Mouse (Mus musculus): ENCODE data around the gene Nckap1l.

- TF ChIP-seq MAX (IDR thresholded peaks at IDR 0.05; ENCODE audit: low read depth), result no peak
- no peak for TF ChIP-seq CEBPB (IDR thresholded peaks at IDR 0.05; ENCODE audit: insufficient read depth, poor library complexity, severe bottlenecking)
- no peak for TF ChIP-seq E2F4 (IDR thresholded peaks at IDR 0.05; ENCODE audit: insufficient read depth)
- no peak for TF ChIP-seq TCF12 (IDR thresholded peaks at IDR 0.05; ENCODE audit: insufficient read depth, poor library complexity, severe bottlenecking)
- TF ChIP-seq POLR2A (IDR thresholded peaks at IDR 0.05; ENCODE audit: insufficient read length, low read depth), result no peak
- TF ChIP-seq USF1 (IDR thresholded peaks at IDR 0.05; ENCODE audit: low read depth), result no peak
- TF ChIP-seq MYOG (IDR thresholded peaks at IDR 0.05; ENCODE audit: control insufficient read depth in 1 of 3, insufficient read depth in 1 of 3, insufficient read length in 2 of 3, low read depth in 2 of 3), result no peak
- no peak for TF ChIP-seq POLR2AphosphoS2 (IDR thresholded peaks at IDR 0.05; ENCODE audit: insufficient read length, low read depth)
- no peak for TF ChIP-seq REST (IDR thresholded peaks at IDR 0.05; ENCODE audit: insufficient read depth, insufficient read length)
- no peak for TF ChIP-seq MYOD1 (IDR thresholded peaks at IDR 0.05; ENCODE audit: control insufficient read depth in 1 of 3, insufficient read length in 2 of 3, low read depth in 2 of 3)
- TF ChIP-seq TCF3 (IDR thresholded peaks at IDR 0.05; ENCODE audit: insufficient read length, low read depth), result no peak
- no peak for TF ChIP-seq SRF (IDR thresholded peaks at IDR 0.05; ENCODE audit: control insufficient read depth, insufficient read length, low read depth)
Measured at GRCm38 (mm10) chr15:103503660-103504059, 50.1 kb downstream of the Nckap1l start.

Measured in myocyte (in vitro differentiated cells).